Mouse (Mus musculus) inflammation-experienced regulatory T-cells, adult 6 months (primary cell): ENCODE measurements around the gene Sox6. TPM values are rescaled to one million over a fixed set of nuclear protein-coding genes. Genes with fewer than 3 reads are reported as not detected.

Experiments
- ATAC-seq: one replicate; pipeline ENCODE4 v1.8.0; 2017
- polyA plus RNA-seq, 3 experiments: library from polyadenylated mRNA; unstranded; fragments of 100-300 nt; shearing (Covaris generic); gene quantifications; one replicate each; pipeline ENCODE4 v1.2.1; 2017

Gene Sox6
- polyA plus RNA-seq, 3 experiments from 2014 or later = not detected

GRCm38 (mm10) chr7:115829260-115829659 is 209.3 kb downstream of the Sox6 start:
- no peak for ATAC-seq

DNA sequence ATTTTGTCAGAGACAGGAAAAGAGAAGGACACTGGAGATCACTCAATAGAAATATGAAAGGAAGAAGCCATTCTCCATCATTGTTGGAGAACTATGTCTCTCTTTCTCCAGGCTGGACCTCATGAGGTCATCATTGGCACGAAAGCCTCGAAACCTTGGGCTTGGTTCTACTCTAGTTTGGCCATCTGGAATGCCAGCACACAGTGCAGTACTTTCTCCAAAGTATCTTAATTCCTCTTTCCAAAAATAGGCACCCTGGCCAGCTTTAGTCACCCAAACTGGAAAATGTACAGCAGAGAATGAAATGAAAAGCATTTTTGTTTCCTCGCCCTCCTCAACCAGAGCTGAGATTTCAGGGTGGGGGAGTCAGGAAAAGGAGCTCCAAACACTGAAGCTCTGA is 213.3 kb downstream of the Sox6 start:
- ATAC-seq = no peak

GRCm38 (mm10) chr7:115824621-115825256 is 213.9 kb downstream of the Sox6 start:
- ATAC-seq = no peak

DNA sequence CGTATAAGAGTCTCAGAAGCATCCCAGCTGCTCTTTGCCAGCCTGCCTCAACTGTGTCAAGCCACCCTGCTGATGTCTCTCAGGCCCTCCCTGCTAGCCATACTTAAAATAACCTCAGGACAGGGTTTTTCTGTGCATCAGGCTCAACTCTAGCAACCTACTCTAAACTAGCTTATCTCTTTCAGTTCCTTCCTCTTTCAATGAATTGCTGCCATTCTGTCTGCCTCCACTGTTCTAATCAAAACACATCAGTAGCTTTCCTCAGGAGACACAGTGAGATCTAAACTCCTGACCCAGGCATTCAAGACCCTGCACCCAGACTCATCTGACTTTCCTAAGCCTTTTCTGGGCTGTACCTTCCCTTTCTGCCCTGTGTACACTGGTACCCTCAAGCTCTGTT is 219.5 kb downstream of the Sox6 start:
- ATAC-seq = no peak

GRCm38 (mm10) chr7:115803256-115803655 is 235.3 kb downstream of the Sox6 start:
- ATAC-seq = no peak

- no peak for ATAC-seq
These were observed 244.3 kb downstream of the Sox6 start for GRCm38 (mm10) chr7:115794139-115794858.

DNA sequence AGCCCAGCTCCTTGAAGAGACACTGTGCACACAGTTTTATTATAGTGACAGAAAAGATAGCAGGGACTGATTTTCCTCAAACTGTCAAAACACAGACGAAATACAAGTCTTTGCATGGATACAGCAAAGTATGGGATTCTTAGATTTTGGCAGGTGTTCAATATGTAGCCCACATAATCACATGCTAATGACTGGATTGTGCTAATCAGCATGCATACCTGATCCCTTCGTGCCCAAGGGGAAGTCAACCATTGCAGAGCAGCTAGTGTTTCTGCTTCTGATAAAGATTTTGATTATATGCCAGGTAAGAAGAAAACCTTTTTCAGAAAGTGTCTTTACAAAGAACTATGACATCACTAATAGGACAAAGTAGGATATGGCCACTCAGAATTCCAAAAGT is 245.8 kb downstream of the Sox6 start:
- ATAC-seq = no peak

- ATAC-seq = no peak
These were observed 249.3 kb downstream of the Sox6 start for GRCm38 (mm10) chr7:115789116-115789823.

GRCm38 (mm10) chr7:115783982-115784917 is 254.3 kb downstream of the Sox6 start:
- no peak for ATAC-seq

DNA sequence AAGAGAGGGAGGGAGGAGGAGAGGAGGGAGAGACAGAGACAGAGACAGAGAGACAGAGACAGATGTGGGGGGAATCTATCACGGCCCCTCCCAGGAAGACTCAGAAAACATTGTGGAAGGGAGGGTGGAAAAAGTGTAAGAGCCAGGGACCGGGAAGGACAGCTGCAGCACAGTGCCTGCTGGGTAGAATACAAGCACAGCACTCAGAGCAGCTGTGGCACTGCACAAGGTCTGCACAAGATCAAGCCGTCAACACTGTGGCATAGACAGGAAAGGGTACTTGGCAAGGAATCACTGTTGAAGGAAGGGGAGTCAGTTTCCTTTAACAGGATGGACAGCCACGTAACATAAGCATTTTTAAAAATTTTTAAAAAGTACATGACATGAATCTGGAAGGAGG is 258.4 kb downstream of the Sox6 start:
- ATAC-seq = no peak

DNA sequence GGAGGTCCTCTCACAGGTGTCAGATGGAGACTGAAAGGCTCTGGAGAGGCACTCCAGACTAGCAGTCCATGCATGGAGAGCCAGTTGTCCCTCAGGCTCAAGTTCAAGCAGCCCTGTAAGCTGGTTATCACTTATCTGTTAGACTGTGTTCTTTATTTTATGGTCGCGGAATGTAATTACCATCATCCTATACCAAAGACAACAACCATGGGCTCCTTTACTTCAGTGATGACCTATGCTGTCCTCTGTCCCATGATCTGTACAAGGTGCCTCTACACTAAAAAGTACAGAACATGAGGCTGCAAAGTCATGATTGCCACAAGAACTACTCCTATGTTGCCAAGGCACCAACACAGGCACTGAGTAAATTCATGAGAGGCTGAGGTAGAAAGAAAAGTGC is 259.1 kb downstream of the Sox6 start:
- ATAC-seq = no peak

DNA sequence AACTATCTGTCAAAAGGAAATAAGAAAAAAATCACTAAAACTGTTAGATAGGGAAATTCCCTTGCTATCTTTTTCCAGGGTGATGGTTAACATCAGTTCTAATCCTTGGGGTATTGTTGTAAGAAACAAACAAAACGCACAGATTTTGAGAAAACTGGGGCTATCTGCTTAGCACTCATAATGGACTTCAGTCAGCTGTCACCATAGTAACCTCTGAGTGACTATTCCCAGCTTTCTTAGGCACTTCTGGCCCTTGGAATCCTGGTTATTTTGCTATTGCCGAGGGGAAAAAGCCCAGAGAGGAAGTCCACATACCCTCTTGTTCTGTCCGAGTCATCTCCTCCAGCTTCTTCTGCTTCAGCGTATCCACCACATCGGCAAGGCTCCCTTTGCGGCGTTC is 261.9 kb downstream of the Sox6 start:
- no peak for ATAC-seq

DNA sequence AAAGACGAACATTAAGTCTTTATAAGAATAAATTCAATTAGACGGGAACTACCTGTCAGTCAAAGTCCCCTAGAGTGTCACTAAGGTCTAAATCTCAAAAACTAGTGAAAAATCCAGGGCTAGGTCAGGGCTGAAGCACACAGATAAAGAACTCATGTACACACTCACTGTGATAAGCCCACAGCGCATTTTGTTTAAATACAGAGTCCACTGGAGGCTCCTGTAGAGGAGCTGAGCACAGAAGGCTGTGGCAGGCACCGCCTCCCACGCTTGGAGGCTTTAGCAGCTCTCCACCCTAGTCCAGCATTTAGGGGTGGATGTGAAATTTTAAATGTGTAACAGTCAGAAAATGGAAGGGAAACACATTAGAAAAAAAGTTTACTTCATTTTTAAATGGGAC is 262.3 kb downstream of the Sox6 start:
- ATAC-seq = no peak

DNA sequence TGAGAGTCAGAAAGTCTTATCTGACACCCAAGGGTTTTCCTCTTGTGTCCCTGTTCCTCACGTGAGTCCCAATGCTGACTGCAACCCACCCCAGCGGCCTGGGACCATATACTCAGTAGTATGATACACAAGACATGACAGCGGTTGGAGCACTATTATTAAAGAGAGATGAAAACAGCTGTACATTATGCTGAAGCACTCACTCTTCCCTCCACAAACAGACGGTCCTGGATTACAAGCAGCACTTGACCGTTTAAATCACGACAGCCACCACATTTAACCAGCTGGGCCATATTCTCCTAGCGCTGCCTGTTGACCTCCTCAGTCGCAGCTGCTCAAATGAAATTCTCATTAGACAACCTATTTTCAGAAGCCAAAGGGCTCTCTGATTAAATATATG is 272.3 kb downstream of the Sox6 start:
- no peak for ATAC-seq

- no peak for ATAC-seq
These were observed 274.7 kb downstream of the Sox6 start for GRCm38 (mm10) chr7:115763851-115764250.

DNA sequence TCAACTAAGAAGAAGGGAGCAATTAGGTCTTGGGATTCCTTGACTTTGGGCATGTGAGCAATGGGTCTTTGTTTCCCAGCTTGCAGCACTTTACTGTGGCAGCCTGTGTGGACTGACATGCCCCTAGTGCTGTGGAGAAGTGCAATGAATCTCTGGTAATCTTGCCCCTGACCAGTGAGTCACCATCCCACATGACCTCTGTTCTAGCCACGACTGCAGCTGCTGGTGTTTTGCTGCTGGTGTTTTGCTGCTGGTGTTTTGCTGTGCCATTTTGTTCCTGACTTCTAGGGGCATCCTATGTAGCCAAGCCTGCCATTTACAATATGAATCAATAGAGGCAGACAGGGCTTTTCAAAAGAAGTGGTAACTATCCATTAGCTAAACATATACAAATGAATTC is 280.4 kb downstream of the Sox6 start:
- no peak for ATAC-seq

- no peak for ATAC-seq
These were observed 283.3 kb downstream of the Sox6 start for GRCm38 (mm10) chr7:115755272-115755671.

DNA sequence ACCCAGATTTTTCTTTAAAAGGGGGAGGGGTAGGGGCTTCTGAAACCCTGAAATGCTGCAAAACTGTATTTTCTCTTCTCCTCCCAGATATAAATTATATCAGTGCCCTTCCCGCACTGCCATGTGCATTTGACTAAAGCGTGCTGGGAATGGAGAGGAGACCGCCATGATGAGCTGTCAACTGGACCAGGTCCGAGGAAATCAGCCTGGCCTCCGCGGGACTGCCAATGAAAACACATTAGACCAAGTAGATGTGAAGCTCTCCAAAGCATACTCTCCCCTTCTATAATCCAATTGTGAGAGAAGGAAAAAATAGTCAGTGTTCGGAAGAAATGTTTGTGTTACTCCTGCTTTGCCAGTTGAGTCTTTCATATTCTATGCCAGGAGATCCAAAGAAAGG is 284.4 kb downstream of the Sox6 start:
- ATAC-seq = no peak

DNA sequence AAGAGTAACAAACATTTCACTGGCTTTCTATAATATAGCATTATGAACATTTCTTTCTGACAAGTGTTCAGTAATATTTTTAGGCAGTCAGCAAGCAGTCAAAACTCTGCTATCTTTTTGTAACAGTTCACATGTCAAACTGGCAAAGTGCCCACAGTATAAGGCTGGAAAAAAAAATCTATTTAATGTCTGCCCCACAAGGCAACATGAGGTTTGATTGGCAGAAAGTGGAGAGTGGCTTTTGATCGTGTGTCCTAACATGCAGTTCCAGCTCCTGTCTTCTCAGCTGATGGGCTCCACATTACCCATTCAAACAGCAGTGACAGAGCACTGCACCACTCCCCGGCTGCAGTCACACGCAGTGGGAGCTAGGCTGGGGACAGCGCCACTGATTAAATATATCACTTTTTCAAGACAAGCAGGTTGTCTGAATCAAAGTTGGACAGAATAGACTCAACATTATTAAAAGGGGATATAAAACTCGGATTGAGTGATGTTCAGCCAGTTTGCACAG is 286.4 kb downstream of the Sox6 start:
- no peak for ATAC-seq

DNA sequence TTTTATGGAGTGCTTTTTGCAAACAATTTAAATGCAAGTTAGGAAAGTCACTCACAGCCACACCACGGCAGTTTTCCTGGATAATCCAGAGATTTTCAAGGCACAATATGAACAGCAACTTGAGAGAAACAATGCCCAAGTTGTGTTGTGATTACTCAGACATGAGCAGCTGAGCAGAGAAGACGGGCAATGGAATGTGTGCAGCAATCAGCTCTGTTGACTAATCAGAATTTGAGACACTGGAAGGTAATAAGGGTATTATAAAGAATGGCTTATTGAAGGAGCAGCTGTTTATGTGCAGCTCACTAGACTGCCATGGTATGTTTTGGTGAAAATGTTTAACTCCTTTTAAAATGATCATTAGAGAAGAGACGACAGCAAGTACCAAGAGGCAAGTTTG is 287.5 kb downstream of the Sox6 start:
- no peak for ATAC-seq

- ATAC-seq = no peak
These were observed 288.2 kb downstream of the Sox6 start for GRCm38 (mm10) chr7:115750275-115750825.

DNA sequence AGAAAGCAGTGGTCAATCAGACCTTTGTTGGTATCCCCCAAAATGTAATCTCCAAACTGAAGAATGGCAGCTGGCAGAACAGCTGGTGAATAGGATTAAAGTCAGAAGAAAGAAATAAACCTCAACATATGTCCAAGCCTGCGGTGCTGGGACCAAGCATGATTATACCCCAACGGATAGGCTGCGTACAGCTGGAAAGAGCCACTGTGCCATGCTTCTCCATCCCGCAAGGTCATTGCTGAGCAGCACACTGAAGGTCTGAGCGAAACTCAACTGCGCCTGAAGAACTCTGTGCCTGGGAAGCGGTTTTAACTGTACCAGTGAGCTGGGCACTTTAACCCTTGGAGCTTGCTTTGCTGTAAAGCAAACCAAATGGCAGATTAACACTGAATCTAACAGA is 291.1 kb downstream of the Sox6 start:
- ATAC-seq = no peak
